8 mouse cellular contexts compared by ENCODE assay signal in the genomic region with DNA sequence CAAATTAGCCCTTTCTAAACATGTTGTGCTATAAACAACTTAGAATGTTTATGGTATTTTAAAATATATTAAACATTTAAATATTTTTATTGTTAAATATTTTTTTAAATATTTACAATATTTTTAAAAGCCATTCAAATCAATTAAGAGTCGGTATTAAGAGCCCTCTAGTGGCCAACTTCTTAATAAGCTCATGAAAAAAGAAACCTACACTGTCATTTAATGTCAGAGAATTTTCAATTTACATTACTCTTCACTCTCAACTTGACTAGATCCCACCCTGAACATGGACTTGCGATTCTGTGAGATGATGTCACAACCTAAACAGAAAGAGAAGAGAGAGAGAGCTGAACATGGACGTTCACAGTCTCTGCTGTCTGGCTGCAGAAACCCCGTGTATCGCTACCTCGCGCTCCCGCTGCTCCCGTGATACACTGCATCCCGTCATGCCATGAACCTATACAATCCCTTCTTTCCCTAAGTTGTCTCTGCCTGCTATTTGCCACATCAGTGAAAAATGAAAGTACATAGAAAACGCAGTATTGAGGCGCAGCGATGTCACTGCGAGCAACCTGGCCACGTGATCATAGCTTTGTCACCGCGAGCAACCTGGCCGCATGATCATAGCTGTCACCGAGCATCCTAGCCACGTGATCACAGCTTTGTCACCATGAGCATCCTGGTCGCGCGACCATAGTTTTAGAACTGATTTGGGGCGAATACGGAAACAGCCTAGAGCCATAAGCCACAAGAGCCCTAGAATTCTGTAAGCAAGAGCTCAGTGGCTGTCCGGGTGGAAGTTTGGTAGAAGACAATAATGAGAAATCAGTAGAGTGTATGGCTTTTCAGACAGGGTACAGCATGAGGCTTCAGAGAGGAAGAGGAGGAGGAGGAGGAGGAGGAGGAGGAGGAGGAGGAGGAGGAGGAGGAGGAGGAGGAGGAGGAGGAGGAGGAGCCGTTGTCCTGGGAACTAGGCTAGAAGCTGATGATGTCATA. TPM values are rescaled to one million over a fixed set of nuclear protein-coding genes. Genes with fewer than 3 reads are reported as not detected.
DNase-seq lines count a peak whose midpoint lies in the region; ATAC-seq lines count a peak whose summit lies in the region.

No protein-coding gene starts in this region.

- no peak overlapping the region for H3K4me3 ChIP-seq in neural tube, embryonic 11.5 days (ENCODE audit: low read depth, low read length)
- H3K4me3 ChIP-seq in liver, embryonic 16.5 days (ENCODE audit: low read depth, low read length): peak overlapping the region; percentile 30

- ATAC-seq in neural tube, embryonic 11.5 days (ENCODE audit: insufficient read depth, low FRiP score, low TSS enrichment): peak; percentile 27; the same call in 1 of the 2 replicates
- ATAC-seq in liver, embryonic 16.5 days (ENCODE audit: low read depth): no peak

- H3K36me3 ChIP-seq in neural tube, embryonic 11.5 days (ENCODE audit: control insufficient read depth, insufficient read depth, low read length): no peaks in the 10 kb centered on the region
- no peaks in the 10 kb centered on the region for H3K36me3 ChIP-seq in liver, embryonic 16.5 days (ENCODE audit: control insufficient read depth, insufficient read depth)

- WGBS in neural tube, embryonic 11.5 days: 58% methylated on average over 27 of the region's 27 CpGs
- 48% methylated on average over 27 of the region's 27 CpGs for WGBS in liver, embryonic 16.5 days (ENCODE audit: insufficient replicate concordance)

- H3K4me2 ChIP-seq in neural tube, embryonic 11.5 days (ENCODE audit: low read depth): peak overlapping the region; percentile 18
- H3K4me2 ChIP-seq in liver, embryonic 16.5 days (ENCODE audit: low read depth, low read length): peak overlapping the region; percentile 49

- peak; percentile 39 for DNase-seq in neural tube, embryonic 11.5 days (ENCODE audit: low spot score)
- no peak for DNase-seq in neural tube, embryonic 10.5 days (ENCODE audit: extremely low spot score, low spot score)
- peak; percentile 48 to 70 for DNase-seq in cerebellum, postnatal 10 days
- peak; percentile 58 to 63 for DNase-seq in frontal cortex, postnatal 36 days (ENCODE audit: low spot score in 2 of 2)
- peak; percentile 61 for DNase-seq in layer of hippocampus, adult 11-12 months (ENCODE audit: low spot score)
- peak; percentile 34 for DNase-seq in retina, adult 2 months (ENCODE audit: low read depth, low spot score)
- DNase-seq in gastrocnemius, adult 18-20 months (ENCODE audit: low spot score): no peak

- H3K9me3 ChIP-seq in neural tube, embryonic 11.5 days (ENCODE audit: control insufficient read depth, low read length): no peaks in the 10 kb centered on the region
- no peaks in the 10 kb centered on the region for H3K9me3 ChIP-seq in liver, embryonic 16.5 days (replicated peaks; ENCODE audit: control insufficient read depth, low read length)

- H3K27me3 ChIP-seq in neural tube, embryonic 11.5 days (ENCODE audit: control insufficient read depth, insufficient read depth, low read length): no peaks in the 10 kb centered on the region
- H3K27me3 ChIP-seq in liver, embryonic 16.5 days (ENCODE audit: control insufficient read depth, insufficient read depth, low read depth, low read length): no peaks in the 10 kb centered on the region

- no peaks in the 10 kb centered on the region for H3K4me1 ChIP-seq in neural tube, embryonic 11.5 days (ENCODE audit: control insufficient read depth, insufficient read depth, low read length)
- no peaks in the 10 kb centered on the region for H3K4me1 ChIP-seq in liver, embryonic 16.5 days (ENCODE audit: control insufficient read depth, low read depth, low read length)

- H3K27ac ChIP-seq in neural tube, embryonic 11.5 days (ENCODE audit: low read depth, low read length): no peak overlapping the region
- H3K27ac ChIP-seq in liver, embryonic 16.5 days (ENCODE audit: low read length): no peak overlapping the region

- no peak overlapping the region; the same call in 1 of the 2 replicates for H3K9ac ChIP-seq in neural tube, embryonic 11.5 days (ENCODE audit: low read length)
- no peak overlapping the region for H3K9ac ChIP-seq in liver, embryonic 16.5 days (ENCODE audit: low read depth, low read length)

RNA-seq across cellular contexts. Expression of gene Casc1, which starts 23.4 kb away (rescaled TPM):
- polyA plus RNA-seq in neural tube, embryonic 11.5 days (2014; fragmentation: Nextera tagmentation; extraction: Ambion mirVana): 0.36 and 1.3 TPM in 2 replicates
- 0.12 and 0.13 TPM in 2 replicates for polyA plus RNA-seq in liver, embryonic 16.5 days (2015; fragmentation: Nextera tagmentation; extraction: Ambion mirVana)
- total RNA-seq in gastrocnemius, adult 18-20 months (2021): under 1 TPM in 1 of 2 experiments, not detected in 1; 0.17 TPM

RNA-seq across cellular contexts. Expression of gene Etfrf1, which starts 23.5 kb away (rescaled TPM):
- polyA plus RNA-seq in neural tube, embryonic 11.5 days (2014; fragmentation: Nextera tagmentation; extraction: Ambion mirVana): 32.7 and 33.4 TPM in 2 replicates
- polyA plus RNA-seq in liver, embryonic 16.5 days (2015; fragmentation: Nextera tagmentation; extraction: Ambion mirVana): 18.6 and 19.9 TPM in 2 replicates
- total RNA-seq in gastrocnemius, adult 18-20 months (2021): 10 to 100 TPM; 57.4 to 57.6 TPM

Comparison
In these comparisons a context has a peak if more than half of its experiments do, and no peak if none do; other contexts are left out.
1. DNase-seq: peak in neural tube, embryonic 11.5 days (single experiment), cerebellum, postnatal 10 days (2 of 2), frontal cortex, postnatal 36 days (2 of 2), layer of hippocampus, adult 11-12 months (single experiment) and retina, adult 2 months (single experiment); none in neural tube, embryonic 10.5 days (single experiment) and gastrocnemius, adult 18-20 months (single experiment).